Mouse (Mus musculus): ENCODE data around the gene Edaradd. TPM values are rescaled to one million over a fixed set of nuclear protein-coding genes. Genes with fewer than 3 reads are reported as not detected.

Gene Edaradd
- polyA plus RNA-seq, 1 experiment: 2.6 TPM

DNA sequence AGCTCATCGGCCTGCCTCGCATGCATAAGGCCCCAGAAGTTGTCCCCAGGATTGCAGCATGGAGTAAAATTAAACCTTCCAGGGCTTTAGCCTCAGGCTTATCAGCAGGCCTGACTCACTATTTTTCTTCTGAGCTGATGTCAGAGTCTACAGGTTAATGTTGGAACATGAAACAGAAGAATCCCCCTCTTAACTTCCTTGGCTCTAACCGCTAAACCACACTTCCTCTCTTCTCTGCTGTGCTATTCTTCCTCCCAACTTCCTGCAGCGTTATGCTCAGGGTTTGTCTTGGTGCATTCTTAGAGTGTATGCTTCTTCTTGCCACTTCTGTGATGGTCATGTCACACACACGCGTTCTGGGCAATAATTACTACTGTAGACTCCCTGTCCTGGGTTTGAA is 12.8 kb downstream of the Edaradd start:
- H3K4me3 ChIP-seq (replicated peaks; ENCODE audit: control insufficient read depth, low read depth, low read length): no peak overlapping the region
- WGBS: 28% methylated on average over 6 of the region's 6 CpGs
- H3K27ac ChIP-seq (ENCODE audit: control insufficient read depth, insufficient read depth, low read depth, low read length, poor library complexity): peak overlapping the region; percentile 25; the same call in 1 of the 2 replicates
- no peak for TF ChIP-seq CTCF (IDR thresholded peaks at IDR 0.05; ENCODE audit: control insufficient read depth, insufficient read depth, low read length)
- no peak for TF ChIP-seq POLR2A (IDR thresholded peaks at IDR 0.05; ENCODE audit: borderline replicate concordance, control insufficient read depth, low read depth, low read length)
- peaks cover 3% of the 10 kb centered on the region for H3K4me1 ChIP-seq (ENCODE audit: control insufficient read depth, insufficient read depth, low read length)

DNA sequence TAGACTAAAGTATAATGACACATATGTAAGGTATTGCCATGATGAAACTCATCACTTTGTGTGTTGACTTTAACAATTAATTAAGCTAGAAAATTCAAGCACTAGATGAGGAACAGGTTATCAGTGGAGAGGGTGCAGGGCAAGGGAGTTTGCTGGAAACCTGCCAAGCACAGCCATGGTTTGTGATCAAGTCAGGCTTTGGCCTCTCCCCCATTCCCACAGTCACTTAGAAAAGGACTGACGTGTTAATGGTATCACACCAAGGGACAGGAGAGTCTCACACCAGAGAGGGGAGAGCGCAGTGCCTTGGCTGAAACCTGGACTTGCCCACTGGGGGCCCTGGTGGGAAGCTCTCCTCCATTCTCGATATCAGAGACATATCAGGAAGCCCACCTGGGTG is 14.9 kb downstream of the Edaradd start:
- TF ChIP-seq POLR2A (IDR thresholded peaks at IDR 0.05; ENCODE audit: borderline replicate concordance, control insufficient read depth, low read depth, low read length) (no peak), CTCF (IDR thresholded peaks at IDR 0.05; ENCODE audit: control insufficient read depth, insufficient read depth, low read length) (no peak)
- no peak overlapping the region for H3K27ac ChIP-seq (ENCODE audit: control insufficient read depth, insufficient read depth, low read depth, low read length, poor library complexity)
- 64% methylated on average over 3 of the region's 3 CpGs for WGBS
- H3K4me3 ChIP-seq (replicated peaks; ENCODE audit: control insufficient read depth, low read depth, low read length): no peak overlapping the region
- H3K4me1 ChIP-seq (ENCODE audit: control insufficient read depth, insufficient read depth, low read length): peaks cover 3% of the 10 kb centered on the region

DNA sequence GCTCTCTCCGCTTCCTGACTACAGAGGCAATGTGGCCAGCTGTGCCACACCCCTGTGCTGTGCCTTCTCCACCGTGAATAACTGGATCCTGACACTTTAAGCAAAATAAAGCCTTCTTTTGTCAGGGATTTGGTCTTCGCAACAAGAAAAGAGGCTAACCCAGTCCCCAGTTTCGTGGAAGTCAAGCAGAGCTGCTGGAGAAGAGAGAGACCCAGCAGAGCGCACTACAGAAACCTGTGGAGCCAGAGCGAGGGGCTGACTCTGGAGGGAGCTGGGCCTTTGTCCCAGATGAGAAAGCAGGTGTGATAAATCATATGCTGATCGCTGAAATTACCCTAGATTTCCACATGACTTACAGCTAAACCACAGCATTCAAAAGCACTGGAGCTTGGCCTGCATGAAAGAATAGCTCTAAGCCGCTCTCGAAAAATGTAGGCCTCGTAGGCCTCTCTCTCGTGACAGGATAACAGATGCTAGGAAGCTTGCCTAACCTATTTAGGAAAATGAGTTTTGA is 16.9 kb downstream of the Edaradd start:
- no peak overlapping the region for H3K27ac ChIP-seq (ENCODE audit: control insufficient read depth, insufficient read depth, low read depth, low read length, poor library complexity)
- no peak overlapping the region for H3K4me3 ChIP-seq (replicated peaks; ENCODE audit: control insufficient read depth, low read depth, low read length)
- WGBS: 59% methylated on average over 11 of the region's 11 CpGs
- TF ChIP-seq CTCF (IDR thresholded peaks at IDR 0.05; ENCODE audit: control insufficient read depth, insufficient read depth, low read length) (no peak), POLR2A (IDR thresholded peaks at IDR 0.05; ENCODE audit: borderline replicate concordance, control insufficient read depth, low read depth, low read length) (no peak)
- H3K4me1 ChIP-seq (ENCODE audit: control insufficient read depth, insufficient read depth, low read length): no peaks in the 10 kb centered on the region; the same call in 1 of the 2 replicates

DNA sequence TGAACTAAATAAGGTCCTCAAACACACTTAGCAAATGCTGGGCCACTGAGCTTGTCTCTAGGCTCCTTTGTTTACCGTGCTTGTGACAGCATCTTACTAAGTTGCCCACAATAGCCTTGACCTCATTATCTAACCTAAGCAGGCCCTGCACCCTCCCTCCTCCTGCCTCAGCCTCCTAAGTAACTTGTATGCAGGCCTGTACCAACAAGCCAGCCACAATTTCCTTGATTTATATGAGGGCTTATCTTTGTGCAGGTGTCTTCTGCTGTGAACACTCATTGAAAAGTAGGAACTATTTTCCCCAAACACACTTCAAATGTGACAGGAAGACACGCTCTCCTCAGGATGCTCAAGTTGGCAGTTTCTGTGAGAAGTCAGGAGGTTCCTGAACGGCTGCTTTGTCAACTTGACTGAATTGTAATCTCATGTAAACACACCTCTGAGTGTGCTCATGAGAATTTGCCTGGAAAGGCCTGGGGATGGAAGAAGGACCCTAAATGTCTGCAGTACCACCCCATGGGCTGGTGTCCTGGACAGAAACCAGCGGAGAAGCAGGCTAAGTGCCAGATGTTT is 17.5 kb downstream of the Edaradd start:
- no peak for TF ChIP-seq CTCF (IDR thresholded peaks at IDR 0.05; ENCODE audit: control insufficient read depth, insufficient read depth, low read length)
- TF ChIP-seq POLR2A (IDR thresholded peaks at IDR 0.05; ENCODE audit: borderline replicate concordance, control insufficient read depth, low read depth, low read length): no peak
- WGBS: 21% methylated on average over 4 of the region's 4 CpGs
- no peaks in the 10 kb centered on the region; the same call in 1 of the 2 replicates for H3K4me1 ChIP-seq (ENCODE audit: control insufficient read depth, insufficient read depth, low read length)
- no peak overlapping the region for H3K27ac ChIP-seq (ENCODE audit: control insufficient read depth, insufficient read depth, low read depth, low read length, poor library complexity)
- no peak overlapping the region for H3K4me3 ChIP-seq (replicated peaks; ENCODE audit: control insufficient read depth, low read depth, low read length)

DNA sequence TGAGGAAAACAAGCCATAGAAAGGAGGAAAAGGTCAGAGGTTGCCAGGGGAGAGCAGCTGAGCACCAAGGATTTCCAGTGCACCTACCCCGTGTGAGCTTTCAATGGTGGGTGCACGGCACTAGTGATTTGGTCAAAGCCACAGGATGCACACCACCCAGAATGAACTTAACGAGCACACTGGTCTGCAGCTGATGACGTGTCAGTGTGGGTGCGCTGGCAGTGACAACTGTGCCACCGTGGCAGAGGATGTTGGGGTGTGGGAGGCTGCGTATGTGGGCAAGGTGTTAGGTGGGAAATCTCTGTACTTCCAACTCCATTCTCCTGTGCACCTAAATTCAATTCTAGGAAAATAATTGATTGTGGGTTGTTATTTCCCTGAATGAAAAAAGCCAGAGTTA is 21.1 kb downstream of the Edaradd start:
- no peaks in the 10 kb centered on the region; the same call in 1 of the 2 replicates for H3K4me1 ChIP-seq (ENCODE audit: control insufficient read depth, insufficient read depth, low read length)
- no peak overlapping the region for H3K4me3 ChIP-seq (replicated peaks; ENCODE audit: control insufficient read depth, low read depth, low read length)
- TF ChIP-seq CTCF (IDR thresholded peaks at IDR 0.05; ENCODE audit: control insufficient read depth, insufficient read depth, low read length) (no peak), POLR2A (IDR thresholded peaks at IDR 0.05; ENCODE audit: borderline replicate concordance, control insufficient read depth, low read depth, low read length) (no peak)
- H3K27ac ChIP-seq (ENCODE audit: control insufficient read depth, insufficient read depth, low read depth, low read length, poor library complexity): no peak overlapping the region
- 76% methylated on average over 7 of the region's 7 CpGs for WGBS

DNA sequence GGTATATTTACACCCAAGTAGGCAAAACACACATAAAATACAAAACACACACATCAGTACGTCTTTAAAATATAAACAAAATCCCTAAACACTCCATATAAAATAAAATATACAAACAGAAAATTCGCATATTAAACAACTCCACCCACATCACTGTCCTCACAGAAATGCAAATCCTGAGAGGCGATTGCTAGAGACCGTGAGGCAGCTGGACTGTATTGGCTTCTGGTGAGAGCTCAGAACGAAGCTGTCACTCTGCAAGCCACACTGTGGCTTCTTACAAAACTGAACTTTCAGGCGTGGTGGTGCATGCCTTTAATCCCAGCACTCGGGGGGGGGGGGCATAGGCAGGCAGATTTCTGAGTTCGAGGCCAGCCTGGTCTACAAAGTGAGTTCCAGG is 22.4 kb downstream of the Edaradd start:
- no peak for TF ChIP-seq POLR2A (IDR thresholded peaks at IDR 0.05; ENCODE audit: borderline replicate concordance, control insufficient read depth, low read depth, low read length)
- TF ChIP-seq CTCF (IDR thresholded peaks at IDR 0.05; ENCODE audit: control insufficient read depth, insufficient read depth, low read length): no peak
- H3K27ac ChIP-seq (ENCODE audit: control insufficient read depth, insufficient read depth, low read depth, low read length, poor library complexity): no peak overlapping the region
- no peak overlapping the region for H3K4me3 ChIP-seq (replicated peaks; ENCODE audit: control insufficient read depth, low read depth, low read length)
- 61% methylated on average over 8 of the region's 8 CpGs for WGBS
- no peaks in the 10 kb centered on the region; the same call in 1 of the 2 replicates for H3K4me1 ChIP-seq (ENCODE audit: control insufficient read depth, insufficient read depth, low read length)

DNA sequence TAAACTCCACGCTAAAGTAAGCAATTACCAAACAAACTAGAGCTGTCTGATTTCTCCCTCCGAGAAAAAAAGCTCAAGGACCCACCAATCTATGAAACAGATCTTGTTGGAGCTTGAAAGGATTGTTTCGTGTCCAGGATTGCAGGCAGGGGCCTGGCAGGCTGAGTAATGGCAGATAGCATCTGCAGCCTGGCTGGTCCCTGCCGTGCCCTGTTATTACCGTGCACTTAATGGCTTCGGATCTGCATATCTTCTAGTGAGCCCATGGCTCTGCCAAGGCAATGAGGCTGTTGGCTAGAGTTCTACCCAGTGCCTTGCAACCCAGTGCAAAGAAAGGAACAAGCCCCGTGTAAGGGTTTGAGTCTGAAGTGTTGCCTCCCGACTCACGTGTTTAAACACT is 25.5 kb downstream of the Edaradd start:
- TF ChIP-seq POLR2A (IDR thresholded peaks at IDR 0.05; ENCODE audit: borderline replicate concordance, control insufficient read depth, low read depth, low read length): no peak
- no peak for TF ChIP-seq CTCF (IDR thresholded peaks at IDR 0.05; ENCODE audit: control insufficient read depth, insufficient read depth, low read length)
- H3K4me1 ChIP-seq (ENCODE audit: control insufficient read depth, insufficient read depth, low read length): no peaks in the 10 kb centered on the region
- WGBS: 88% methylated on average over 9 of the region's 9 CpGs
- H3K4me3 ChIP-seq (replicated peaks; ENCODE audit: control insufficient read depth, low read depth, low read length): no peak overlapping the region
- H3K27ac ChIP-seq (ENCODE audit: control insufficient read depth, insufficient read depth, low read depth, low read length, poor library complexity): no peak overlapping the region

DNA sequence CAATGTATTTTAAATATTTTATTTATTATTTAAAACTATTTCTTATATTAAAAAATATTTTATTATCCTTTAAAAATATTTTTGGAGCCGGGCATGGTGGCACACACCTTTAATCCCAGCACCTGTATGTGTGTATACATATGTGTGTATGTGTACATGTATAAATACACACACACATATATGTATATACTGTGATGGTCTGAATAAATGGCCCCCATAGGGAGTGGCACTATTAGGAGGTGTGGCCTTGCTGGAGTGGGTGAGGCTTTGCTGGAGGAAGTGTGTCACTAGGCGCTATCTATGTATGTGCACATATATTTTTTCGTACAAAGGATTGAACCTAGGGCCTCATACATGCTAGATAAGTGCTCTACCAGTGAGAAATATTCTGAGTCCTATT is 27.7 kb downstream of the Edaradd start:
- TF ChIP-seq CTCF (IDR thresholded peaks at IDR 0.05; ENCODE audit: control insufficient read depth, insufficient read depth, low read length) (no peak), POLR2A (IDR thresholded peaks at IDR 0.05; ENCODE audit: borderline replicate concordance, control insufficient read depth, low read depth, low read length) (no peak)
- 76% methylated on average over 3 of the region's 3 CpGs for WGBS
- Histone ChIP-seq H3K4me3 (replicated peaks; ENCODE audit: control insufficient read depth, low read depth, low read length) (no peak overlapping the region), H3K4me1 (ENCODE audit: control insufficient read depth, insufficient read depth, low read length) (no peaks in the 10 kb centered on the region; the same call in 1 of the 2 replicates), H3K27ac (ENCODE audit: control insufficient read depth, insufficient read depth, low read depth, low read length, poor library complexity) (no peak overlapping the region)
